Mouse (Mus musculus) cortical plate, adult 2 months (tissue): ENCODE measurements at regions not wholly inside any gene's neighbourhood (a gene's known extent, or its start where the extent isn't known, plus 50 kb on each side); places are given as distances from the start of the nearest gene placed in this dataset.

Experiments used
- H3K27ac ChIP-seq: fragments of 200-500 bp; 2 replicates; pipeline ENCODE4 v1.5.1; 2012; ENCODE audit warnings: low read length, control low read depth, inconsistent platforms; ENCODE audit not compliant: insufficient read depth
- H3K4me1 ChIP-seq: fragments of 200-500 bp; 2 replicates; pipeline ENCODE4 v1.6.1; 2011; ENCODE audit warnings: low read length; ENCODE audit not compliant: control insufficient read depth, insufficient read depth
- H3K4me3 ChIP-seq: fragments of 200-500 bp; 2 replicates; pipeline ENCODE4 v1.5.1; 2011; ENCODE audit warnings: mild to moderate bottlenecking, low read length, control low read depth; ENCODE audit not compliant: insufficient read depth
- CTCF ChIP-seq: fragments of 200-500 bp; IDR thresholded peaks from 2 replicates; pipeline ENCODE4 v1.5.1; 2011; ENCODE audit warnings: mild to moderate bottlenecking, control low read depth, low read length; ENCODE audit not compliant: insufficient read depth; ENCODE audit errors: extremely low read depth
- POLR2A ChIP-seq: fragments of 200-500 bp; IDR thresholded peaks from 2 replicates; pipeline ENCODE4 v1.6.1; 2011; ENCODE audit warnings: mild to moderate bottlenecking, low read length, control low read depth; ENCODE audit not compliant: insufficient read depth; ENCODE audit errors: extremely low read depth

GRCm38 (mm10) chr13:37510511-37510910 is 165.5 kb downstream of the Ly86 start:
- H3K4me1 ChIP-seq, result 0 out of 2 replicates have a peak, but pooled peaks cover 1% of the 10 kb centered on the region
- H3K27ac ChIP-seq, result no peak overlapping the region
- TF ChIP-seq POLR2A (no peak), CTCF (no peak)
- H3K4me3 ChIP-seq, result no peak overlapping the region

DNA sequence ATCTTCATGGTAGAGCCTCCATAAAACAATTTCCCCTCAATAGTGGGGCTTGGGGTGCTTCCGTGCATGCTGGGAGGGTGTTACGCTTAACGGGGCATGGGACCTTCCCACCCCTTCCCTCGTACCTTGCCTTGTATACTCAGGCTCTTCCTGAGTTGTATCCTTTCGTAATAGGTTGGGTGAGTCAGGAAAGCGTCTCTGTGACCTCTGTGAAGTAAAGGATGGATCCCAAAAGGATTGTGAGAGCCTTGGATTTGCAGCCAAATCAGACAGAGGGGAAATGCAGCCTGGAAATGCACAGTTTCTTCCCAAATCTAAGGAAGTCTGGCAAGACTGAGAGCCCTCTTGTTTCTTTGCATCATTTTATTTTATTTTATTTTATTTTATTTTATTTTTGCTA is 166.0 kb downstream of the Ly86 start:
- Histone ChIP-seq H3K4me1 (no peaks in the 10 kb centered on the region), H3K27ac (no peak overlapping the region), H3K4me3 (no peak overlapping the region)
- TF ChIP-seq CTCF, result no peak

- no peak for TF ChIP-seq POLR2A
- TF ChIP-seq CTCF, result no peak
- Histone ChIP-seq H3K4me3 (no peak overlapping the region), H3K27ac (no peak overlapping the region), H3K4me1 (no peaks in the 10 kb centered on the region)
Measured at GRCm38 (mm10) chr13:37511406-37511805, 166.4 kb downstream of the Ly86 start.

GRCm38 (mm10) chr13:37512781-37513180 is 167.8 kb downstream of the Ly86 start:
- no peak overlapping the region for H3K4me3 ChIP-seq
- H3K4me1 ChIP-seq, result no peaks in the 10 kb centered on the region
- no peak for TF ChIP-seq POLR2A
- H3K27ac ChIP-seq, result no peak overlapping the region

DNA sequence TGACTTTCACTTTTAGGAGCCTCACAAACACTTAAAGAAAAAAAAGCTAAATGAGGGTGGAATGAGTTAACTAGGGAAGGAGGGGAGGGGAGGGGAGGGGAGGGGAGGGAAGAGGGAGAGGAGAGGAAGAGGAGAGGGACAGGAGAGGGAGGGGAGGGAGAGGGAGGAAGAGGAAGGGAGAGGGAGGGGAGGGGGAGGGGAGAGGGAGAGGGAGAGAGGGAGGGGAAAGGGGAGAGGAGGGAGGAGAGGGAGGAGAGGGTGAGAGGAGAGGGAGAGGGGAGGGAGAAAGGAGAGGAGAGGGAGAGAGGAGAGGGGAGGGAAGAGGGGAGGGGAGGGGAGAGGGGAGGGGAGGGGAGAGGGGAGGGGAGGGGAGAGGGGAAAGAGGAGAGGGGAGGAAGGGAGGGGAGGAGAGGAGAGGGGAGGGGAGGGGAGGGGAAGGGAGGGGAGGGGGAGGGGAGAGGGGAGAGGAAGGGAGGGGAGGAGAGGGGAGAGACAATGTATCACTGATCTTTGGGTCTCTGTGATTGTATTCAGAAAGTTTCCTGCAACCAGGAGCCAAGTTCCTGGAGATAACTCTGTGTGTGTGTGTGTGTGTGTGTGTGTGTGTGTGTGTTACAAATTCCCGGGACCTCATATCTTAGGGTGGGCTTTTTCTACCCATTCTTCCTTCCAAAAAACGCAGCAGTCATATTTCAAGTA is 168.3 kb downstream of the Ly86 start:
- Histone ChIP-seq H3K4me3 (no peak overlapping the region), H3K27ac (peak overlapping the region; percentile 67), H3K4me1 (no peaks in the 10 kb centered on the region)
- TF ChIP-seq POLR2A (no peak), CTCF (no peak)

- H3K4me3 ChIP-seq, result no peak overlapping the region
- peak overlapping the region; percentile 72 for H3K27ac ChIP-seq
- TF ChIP-seq CTCF (no peak), POLR2A (no peak)
- H3K4me1 ChIP-seq, result no peaks in the 10 kb centered on the region
Measured at GRCm38 (mm10) chr13:37513905-37514607, 169.0 kb downstream of the Ly86 start.

DNA sequence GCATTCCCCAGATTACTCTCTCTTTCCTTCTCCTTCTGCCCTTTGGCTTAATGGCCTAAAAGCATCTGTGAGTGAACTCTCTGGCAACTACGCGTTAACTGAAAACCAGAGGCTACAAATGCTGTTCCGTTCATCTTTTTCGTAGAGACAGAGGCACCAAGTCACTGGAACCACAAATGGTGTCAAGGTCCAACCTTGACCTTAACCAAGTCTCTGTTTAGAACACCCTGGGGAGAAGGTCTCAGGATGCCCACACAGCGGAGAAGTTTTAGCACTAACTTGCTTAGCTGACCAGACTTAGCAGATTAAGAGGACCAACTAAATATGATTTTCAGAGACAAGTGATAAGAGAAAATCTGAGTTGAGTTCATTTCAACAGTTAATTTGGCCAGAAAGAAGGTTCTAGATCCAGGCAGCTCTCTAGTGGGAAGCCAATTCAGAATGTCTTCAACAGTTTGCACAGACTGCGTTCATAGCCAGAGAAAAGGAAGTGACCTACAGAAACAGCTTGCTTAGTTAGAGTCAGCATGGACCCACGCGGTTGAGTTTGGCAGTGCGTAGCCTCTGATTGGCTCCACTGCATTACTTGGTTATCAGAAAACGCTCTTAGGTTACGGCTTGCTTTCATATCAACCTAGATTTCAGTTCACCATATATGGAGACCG is 169.8 kb downstream of the Ly86 start:
- peak overlapping the region; percentile 72 for H3K27ac ChIP-seq
- H3K4me1 ChIP-seq, result no peaks in the 10 kb centered on the region
- H3K4me3 ChIP-seq, result no peak overlapping the region
- TF ChIP-seq CTCF (no peak), POLR2A (no peak)

DNA sequence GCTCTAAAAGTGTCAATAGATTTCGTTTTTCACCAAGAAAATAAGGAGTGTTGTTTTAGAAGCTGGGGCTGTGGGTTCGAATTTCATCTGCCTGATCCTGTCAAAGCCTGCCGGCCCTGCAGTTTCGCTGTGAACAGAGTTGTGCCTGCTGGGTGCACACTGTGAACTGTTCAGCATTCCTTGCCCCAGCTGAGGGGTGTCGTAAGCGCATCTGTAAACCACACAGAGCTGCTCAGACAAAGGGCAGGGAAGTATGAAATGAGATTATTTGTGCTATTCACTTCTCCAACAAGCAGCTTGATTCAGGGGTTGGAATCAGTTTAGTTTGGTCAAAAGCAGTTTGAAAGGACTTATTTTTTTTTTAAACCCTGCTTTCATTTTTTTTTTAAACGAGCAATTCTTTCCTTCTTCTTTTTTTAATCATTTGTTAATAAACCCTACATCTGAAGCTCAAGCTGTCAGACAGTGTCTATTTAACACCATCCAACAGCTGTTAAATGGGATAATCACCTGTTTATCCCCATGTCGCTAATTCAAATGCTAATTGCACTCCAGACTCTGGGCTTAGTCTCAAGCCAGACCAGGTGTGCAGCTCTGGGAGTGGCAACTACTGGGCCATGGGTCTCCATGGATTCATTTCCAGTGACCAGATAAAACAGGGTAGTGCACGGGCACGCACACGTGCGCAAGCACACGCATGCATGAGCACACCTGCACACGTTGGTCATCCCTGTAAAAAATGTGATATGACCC is 172.2 kb downstream of the Ly86 start:
- no peaks in the 10 kb centered on the region for H3K4me1 ChIP-seq
- H3K4me3 ChIP-seq, result no peak overlapping the region
- TF ChIP-seq CTCF, result no peak
- TF ChIP-seq POLR2A, result no peak
- no peak overlapping the region for H3K27ac ChIP-seq

DNA sequence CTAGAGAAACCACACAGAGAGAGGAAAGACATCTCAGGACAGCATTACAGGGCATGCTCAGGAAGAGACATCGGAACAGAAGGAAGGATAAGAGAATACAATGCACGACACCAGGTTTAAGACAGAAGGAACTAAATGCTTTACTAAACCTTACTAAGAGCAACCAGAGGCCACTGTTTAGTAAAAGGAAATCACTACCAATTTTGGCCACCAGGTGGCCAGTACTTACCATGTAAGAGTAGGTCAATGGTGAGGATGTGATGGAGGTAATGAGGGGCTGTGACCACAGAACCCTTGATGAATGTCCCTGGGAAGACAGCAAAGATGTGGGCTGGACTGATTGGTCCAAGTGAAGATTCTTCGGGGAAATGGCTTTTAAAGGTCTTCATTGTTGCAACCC is 174.9 kb downstream of the Ly86 start:
- Histone ChIP-seq H3K27ac (no peak overlapping the region), H3K4me3 (no peak overlapping the region), H3K4me1 (no peaks in the 10 kb centered on the region)
- TF ChIP-seq POLR2A (no peak), CTCF (no peak)
